Mouse (Mus musculus) midbrain, embryonic 11.5 days (tissue): ENCODE results near the gene Wwox. TPM values are rescaled to one million over a fixed set of nuclear protein-coding genes. Genes with fewer than 3 reads are reported as not detected.

Experiments
- ATAC-seq: fragments of 200-750 bp; cut with Nextera tagmentation; 2 replicates; pipeline ENCODE4 v1.8.0; 2017; ENCODE audit warnings: moderate TSS enrichment, moderate library complexity; ENCODE audit not compliant: low FRiP score
- DNase-seq: peaks from one replicate; pipeline ENCODE4 v3.0.0; 2015; ENCODE audit warnings: low spot score; ENCODE audit errors: missing footprints
- H3K27ac ChIP-seq: fragments of 300-500 bp; sonication (generic); 2 replicates; pipeline ENCODE4 v1.5.1; 2014; ENCODE audit warnings: low read depth, low read length
- H3K27me3 ChIP-seq: fragments of 300-500 bp; sonication (generic); 2 replicates; pipeline ENCODE4 v1.6.1; 2014; ENCODE audit warnings: mild to moderate bottlenecking, low read length, moderate library complexity, mixed read lengths; ENCODE audit not compliant: control insufficient read depth, insufficient read depth
- H3K36me3 ChIP-seq: fragments of 300-500 bp; sonication (generic); 2 replicates; pipeline ENCODE4 v1.6.1; 2014; ENCODE audit warnings: mild to moderate bottlenecking, low read length, moderate library complexity, mixed read lengths; ENCODE audit not compliant: control insufficient read depth, insufficient read depth
- H3K4me1 ChIP-seq: fragments of 300-500 bp; sonication (generic); 2 replicates; pipeline ENCODE4 v1.6.1; 2014; ENCODE audit warnings: low read length; ENCODE audit not compliant: control insufficient read depth, insufficient read depth
- H3K4me2 ChIP-seq: fragments of 300-500 bp; sonication (generic); 2 replicates; pipeline ENCODE4 v1.6.1; 2014; ENCODE audit warnings: mild to moderate bottlenecking, moderate library complexity
- H3K4me3 ChIP-seq: fragments of 300-500 bp; sonication (generic); 2 replicates; pipeline ENCODE4 v1.5.1; 2014; ENCODE audit warnings: low read depth, low read length
- H3K9ac ChIP-seq: fragments of 300-500 bp; sonication (generic); 2 replicates; pipeline ENCODE4 v1.6.1; 2014; ENCODE audit warnings: low read length
- H3K9me3 ChIP-seq: fragments of 300-500 bp; sonication (generic); 2 replicates; pipeline ENCODE4 v1.6.1; 2016; ENCODE audit warnings: low read length; ENCODE audit not compliant: control insufficient read depth
- WGBS: fragments of 180-500 bp; shearing (Covaris S2); extraction: QIAGEN DNeasy Blood & Tissue Kit; methylation state at CpG from one replicate; pipeline ENCODE4 v1.1.7; 2014; 5-methylcytosine and 5-hydroxymethylcytosine counted together
- polyA plus RNA-seq: library from polyadenylated mRNA; unstranded; fragments of >200 nt; fragmentation: Nextera tagmentation; extraction: Ambion mirVana; gene quantifications from 2 replicates; pipeline ENCODE4 v1.2.1, GENCODE M21; 2014

Wwox gene
- polyA plus RNA-seq, 1 experiment from 2014 or later: 12.1 TPM

DNA sequence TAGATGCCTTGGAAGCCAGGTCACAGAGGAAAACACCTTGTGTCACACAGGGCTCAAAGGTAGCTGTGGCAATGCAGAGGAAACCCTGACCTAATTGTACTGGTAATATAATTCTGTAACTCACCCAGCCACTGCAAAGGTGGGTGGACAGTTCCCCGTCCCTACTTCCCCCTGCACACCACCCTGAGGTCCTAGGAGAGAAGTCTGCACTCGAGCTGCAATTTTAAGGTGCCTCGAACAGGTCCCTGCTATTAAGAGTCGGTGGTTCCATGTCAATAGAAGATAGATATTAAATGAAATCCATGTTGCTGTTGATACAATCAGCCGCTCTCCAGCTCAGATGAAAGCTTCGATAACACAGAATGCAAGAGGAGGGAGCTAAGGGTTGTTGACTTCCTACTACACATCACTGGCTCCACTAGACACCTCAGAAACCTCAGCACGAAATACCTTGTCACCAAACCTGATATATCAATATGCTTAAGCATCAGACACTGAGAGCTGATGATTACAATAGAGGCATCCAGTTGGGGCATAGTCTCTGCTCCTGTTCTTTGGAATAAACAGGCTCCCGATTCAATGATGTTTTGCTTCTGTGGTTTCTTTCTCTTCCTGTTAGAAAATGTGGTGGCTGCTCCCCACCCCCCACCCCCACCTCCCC, 441.1 kb downstream of the Wwox start:
- Histone ChIP-seq H3K27ac (no peak overlapping the region), H3K9ac (no peak overlapping the region), H3K36me3 (no peaks in the 10 kb centered on the region), H3K4me2 (no peak overlapping the region), H3K4me3 (no peak overlapping the region), H3K9me3 (no peaks in the 10 kb centered on the region), H3K27me3 (no peaks in the 10 kb centered on the region), H3K4me1 (peaks cover 21% of the 10 kb centered on the region)
- DNase-seq (no peak), ATAC-seq (no peak)
- 80% methylated on average over 8 of the region's 8 CpGs for WGBS

DNA sequence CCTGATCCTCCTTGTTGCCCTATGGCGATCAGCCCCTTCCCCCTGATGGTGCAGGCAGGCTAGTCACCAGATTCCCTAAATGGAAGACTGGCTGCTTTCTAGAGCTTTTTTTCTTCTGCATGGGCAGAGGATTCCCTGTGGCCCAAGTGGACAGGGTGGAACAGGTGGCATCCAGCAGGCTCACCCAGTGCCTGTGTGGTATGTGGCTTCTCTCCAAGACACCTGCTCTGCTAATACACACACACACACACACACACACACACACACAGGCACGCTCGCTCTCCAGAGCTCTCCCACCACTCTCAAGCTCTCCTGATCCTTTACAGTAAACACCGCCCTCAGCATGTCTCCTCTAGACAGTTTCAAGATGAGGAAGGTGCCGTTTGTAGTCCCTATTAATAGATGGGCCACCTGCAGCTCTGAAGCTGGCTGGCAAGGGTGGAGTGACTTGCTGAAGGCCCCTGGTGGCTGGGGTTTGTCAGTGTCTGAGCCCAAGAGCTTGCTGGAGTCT, 442.5 kb downstream of the Wwox start:
- ATAC-seq (no peak), DNase-seq (no peak)
- Histone ChIP-seq H3K4me2 (no peak overlapping the region), H3K9ac (no peak overlapping the region), H3K36me3 (no peaks in the 10 kb centered on the region), H3K9me3 (no peaks in the 10 kb centered on the region), H3K27me3 (no peaks in the 10 kb centered on the region), H3K27ac (no peak overlapping the region), H3K4me3 (no peak overlapping the region), H3K4me1 (peaks cover 11% of the 10 kb centered on the region)
- WGBS: 81% methylated on average over 5 of the region's 5 CpGs

DNA sequence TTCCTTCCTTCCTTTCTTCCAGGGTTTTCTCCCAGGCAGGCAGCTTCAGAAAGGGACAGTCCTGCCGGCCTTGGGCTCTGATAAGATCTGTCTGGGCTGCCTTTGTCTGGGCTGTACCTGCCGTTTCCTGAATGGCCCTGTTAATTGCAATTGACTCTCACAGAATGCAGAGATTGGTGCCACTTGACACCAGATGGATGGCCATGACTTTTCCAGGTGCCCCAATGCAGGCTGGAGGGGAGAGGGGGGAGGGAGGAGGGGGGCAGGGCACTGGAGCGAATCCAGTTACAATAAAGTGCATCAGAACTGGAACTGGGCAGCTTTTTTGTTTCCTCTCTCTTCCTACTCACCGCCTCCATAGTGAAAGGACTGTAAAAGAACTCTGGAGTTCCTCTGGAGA, 443.0 kb downstream of the Wwox start:
- Histone ChIP-seq H3K27me3 (no peaks in the 10 kb centered on the region), H3K9me3 (no peaks in the 10 kb centered on the region), H3K4me3 (no peak overlapping the region), H3K27ac (no peak overlapping the region), H3K36me3 (no peaks in the 10 kb centered on the region), H3K4me1 (peaks cover 8% of the 10 kb centered on the region; the same call in 1 of the 2 replicates), H3K4me2 (no peak overlapping the region), H3K9ac (no peak overlapping the region)
- DNase-seq (no peak), ATAC-seq (no peak)
- WGBS: 45% methylated on average over 4 of the region's 4 CpGs

DNA sequence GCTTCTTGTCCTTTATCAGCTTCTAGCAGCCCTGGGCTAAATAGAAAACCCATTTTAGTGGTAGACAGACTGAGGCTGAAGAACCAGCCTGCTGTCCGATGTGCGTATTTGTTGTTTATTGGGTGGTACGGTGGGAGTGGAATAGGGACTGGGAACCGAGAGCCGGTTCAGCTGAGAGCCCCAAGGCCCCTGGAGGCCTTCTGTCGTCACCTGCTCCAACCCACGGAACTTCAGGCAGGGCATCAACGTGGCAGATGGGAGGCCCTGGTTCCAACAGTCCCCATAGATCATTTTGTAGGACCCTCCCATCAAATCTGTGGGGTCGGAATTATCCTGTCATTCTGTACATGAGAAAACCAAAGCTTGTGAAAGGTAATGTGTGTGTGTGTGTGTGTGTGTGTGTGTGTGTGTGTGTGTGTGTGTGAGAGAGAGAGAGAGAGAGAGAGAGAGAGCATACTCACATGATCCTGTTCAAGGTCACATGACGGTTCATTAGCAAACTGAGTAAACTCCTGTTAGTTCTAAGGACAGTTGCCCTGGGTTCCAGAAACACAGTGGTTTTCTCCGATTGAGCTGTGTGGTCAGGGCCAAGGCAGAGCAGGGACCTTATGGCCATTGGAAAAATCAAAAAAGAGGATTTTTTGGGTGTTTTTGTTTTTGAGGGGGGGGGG, 443.6 kb downstream of the Wwox start:
- H3K4me3 ChIP-seq: no peak overlapping the region
- H3K27ac ChIP-seq: no peak overlapping the region
- H3K4me2 ChIP-seq: no peak overlapping the region
- no peaks in the 10 kb centered on the region for H3K27me3 ChIP-seq
- H3K4me1 ChIP-seq: peaks cover 8% of the 10 kb centered on the region; the same call in 1 of the 2 replicates
- H3K9me3 ChIP-seq: no peaks in the 10 kb centered on the region
- 87% methylated on average over 11 of the region's 11 CpGs for WGBS
- H3K9ac ChIP-seq: no peak overlapping the region
- no peaks in the 10 kb centered on the region for H3K36me3 ChIP-seq
- no peak for DNase-seq
- ATAC-seq: no peak

DNA sequence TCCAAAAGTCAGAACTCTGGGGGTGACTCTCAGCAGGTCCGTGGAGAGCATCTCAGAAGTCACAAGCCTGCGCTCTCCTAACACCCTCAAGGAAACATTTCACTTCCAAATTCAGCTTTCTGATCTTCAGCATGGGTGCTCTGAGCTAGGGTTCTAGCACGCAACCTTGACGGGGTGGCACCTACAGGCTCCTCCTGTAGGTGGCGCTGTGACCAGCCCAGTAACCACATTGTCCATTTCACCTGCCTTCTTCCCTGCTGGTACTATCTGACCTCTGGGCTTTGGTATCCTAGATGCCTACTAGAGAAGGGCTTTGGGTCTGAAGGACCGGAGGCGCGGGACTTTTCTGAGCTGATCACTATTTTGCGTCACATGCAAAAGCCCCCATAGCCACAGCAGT, 444.5 kb downstream of the Wwox start:
- H3K9me3 ChIP-seq: no peaks in the 10 kb centered on the region
- 80% methylated on average over 9 of the region's 9 CpGs for WGBS
- H3K4me2 ChIP-seq: no peak overlapping the region
- H3K27ac ChIP-seq: no peak overlapping the region
- H3K4me1 ChIP-seq: peaks cover 8% of the 10 kb centered on the region; the same call in 1 of the 2 replicates
- H3K4me3 ChIP-seq: no peak overlapping the region
- H3K36me3 ChIP-seq: no peaks in the 10 kb centered on the region
- ATAC-seq (no peak), DNase-seq (no peak)
- no peaks in the 10 kb centered on the region for H3K27me3 ChIP-seq
- no peak overlapping the region for H3K9ac ChIP-seq

DNA sequence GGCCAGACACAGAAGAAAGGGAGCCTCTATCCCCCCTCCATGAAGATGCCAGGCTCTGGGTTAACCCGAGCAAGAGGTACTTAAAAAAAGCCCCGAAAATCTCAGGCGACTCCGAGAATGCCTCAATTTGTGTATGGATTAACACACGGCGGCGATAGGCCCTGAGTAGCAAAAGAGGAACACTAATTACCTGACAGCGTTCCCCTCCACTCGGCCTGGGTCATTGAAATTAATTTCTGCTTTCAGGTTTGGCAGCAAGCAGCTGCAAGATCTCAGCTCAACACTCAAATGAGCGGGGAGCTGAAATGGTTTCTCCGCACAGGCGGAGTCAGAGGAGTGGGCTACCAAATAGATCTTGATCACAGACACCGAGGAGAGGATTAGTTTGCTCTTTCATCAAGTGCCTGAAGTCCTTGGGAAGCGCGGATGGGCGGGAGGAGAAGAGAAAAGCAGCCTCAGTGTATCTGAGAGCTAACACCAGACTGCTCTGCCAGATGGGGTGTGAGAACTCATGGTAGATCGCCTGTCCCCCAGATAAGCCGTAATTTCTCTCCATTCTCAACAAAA, 445.7 kb downstream of the Wwox start:
- no peak for ATAC-seq

DNA sequence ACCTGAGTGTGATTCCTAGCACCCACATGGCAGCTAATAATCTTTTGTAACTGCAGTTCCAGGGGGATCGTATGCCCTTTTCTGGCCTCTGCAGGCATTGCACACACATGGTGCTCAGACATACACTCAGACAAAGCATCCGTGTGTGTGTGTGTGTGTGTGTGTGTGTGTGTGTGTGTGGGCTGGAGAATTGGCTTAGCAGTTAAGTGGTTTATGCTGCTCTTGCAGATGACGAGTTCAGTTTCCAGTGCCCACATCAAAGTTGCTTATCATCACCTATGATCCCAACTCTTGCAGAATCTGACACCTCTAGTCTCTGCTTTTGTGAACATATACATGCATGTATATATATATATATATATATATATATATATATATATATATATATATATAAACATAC, 448.9 kb downstream of the Wwox start:
- DNase-seq: no peak
- Histone ChIP-seq H3K4me3 (no peak overlapping the region), H3K27me3 (no peaks in the 10 kb centered on the region), H3K9me3 (no peaks in the 10 kb centered on the region), H3K9ac (no peak overlapping the region), H3K4me2 (no peak overlapping the region), H3K4me1 (peaks cover 10% of the 10 kb centered on the region), H3K27ac (no peak overlapping the region), H3K36me3 (no peaks in the 10 kb centered on the region)
- ATAC-seq: no peak
- WGBS: 93% methylated on average over 3 of the region's 3 CpGs

More for the DNA sequence above, 445.7 kb downstream of the Wwox start:
- 30% methylated on average over 18 of the region's 18 CpGs for WGBS
- no peak overlapping the region for H3K9ac ChIP-seq
- H3K4me2 ChIP-seq: no peak overlapping the region
- H3K27ac ChIP-seq: no peak overlapping the region
- no peaks in the 10 kb centered on the region for H3K27me3 ChIP-seq
- no peaks in the 10 kb centered on the region for H3K36me3 ChIP-seq
- DNase-seq: peak; percentile 90
- peaks cover 8% of the 10 kb centered on the region; the same call in 1 of the 2 replicates for H3K4me1 ChIP-seq
- no peak overlapping the region for H3K4me3 ChIP-seq
- no peaks in the 10 kb centered on the region for H3K9me3 ChIP-seq

DNA sequence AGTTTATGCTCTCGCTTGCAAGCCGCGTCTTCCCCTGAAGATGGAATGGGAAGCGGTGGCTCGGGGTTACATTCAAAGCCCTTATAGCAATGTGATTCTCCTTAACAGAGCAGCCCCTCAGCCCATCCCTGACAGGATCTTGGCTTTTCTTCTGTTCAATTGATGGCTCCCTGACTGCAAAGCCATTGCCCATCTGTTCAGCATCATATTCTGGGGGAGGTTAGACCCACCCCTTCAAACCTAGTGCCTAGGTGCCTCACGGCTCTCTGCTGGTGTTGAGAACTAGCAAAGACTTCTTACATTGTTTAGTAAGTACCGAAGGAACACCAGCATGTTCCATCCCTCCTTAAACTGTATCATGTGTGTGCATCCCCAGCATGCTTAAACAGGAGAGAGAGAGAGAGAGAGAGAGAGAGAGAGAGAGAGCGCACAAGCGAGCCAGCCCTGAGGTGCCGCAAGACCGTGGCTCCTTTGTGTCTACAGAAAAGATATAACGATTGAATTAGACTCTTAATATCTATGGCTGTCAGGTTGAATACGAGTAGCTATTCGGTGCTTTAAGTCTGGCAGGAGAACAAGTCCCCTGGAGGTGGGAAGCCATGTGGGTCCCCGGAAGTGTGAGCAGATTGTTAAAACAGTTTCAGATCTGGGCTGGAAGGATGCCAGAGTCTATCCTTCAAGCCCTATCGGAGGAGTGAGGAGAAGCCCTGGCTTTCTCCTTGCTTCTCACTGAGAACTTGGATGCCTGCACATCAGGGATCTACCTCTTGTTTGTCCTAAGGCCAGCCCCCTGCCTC, 450.3 kb downstream of the Wwox start:
- WGBS: 81% methylated on average over 16 of the region's 16 CpGs
- Histone ChIP-seq H3K36me3 (no peaks in the 10 kb centered on the region), H3K27ac (no peak overlapping the region), H3K4me3 (no peak overlapping the region), H3K9ac (no peak overlapping the region), H3K27me3 (no peaks in the 10 kb centered on the region), H3K4me1 (peaks cover 10% of the 10 kb centered on the region), H3K9me3 (no peaks in the 10 kb centered on the region), H3K4me2 (no peak overlapping the region)
- DNase-seq (no peak), ATAC-seq (no peak)
